Mouse (Mus musculus) heart, adult 9 months (tissue): ENCODE measurements around the gene Phxr2.
"Not testable (repeated sequence)": the region's sequence is repeated elsewhere in the genome, so short reads cannot be mapped to it uniquely, and the experiment has no call there.

Experiments used
- DNase-seq, 2 experiments: peaks; one replicate each; pipeline ENCODE4 v3.0.0; 2022; ENCODE audit warnings: low spot score in 2 of 2

Phxr2 gene

GRCm38 (mm10) chr10:99126225-99126624 lies at the start of gene Phxr2:
Gene Phxr2, minus strand, starts transcription at chr10:99126325.
- DNase-seq: no peak

- no peak for DNase-seq
Measured at GRCm38 (mm10) chr10:99172906-99173507, 46.9 kb upstream of the Phxr2 start.

- peak; percentile 71 to 85 for DNase-seq
Measured at GRCm38 (mm10) chr10:99171961-99172497, 45.9 kb upstream of the Phxr2 start.

- DNase-seq: peak; percentile 81 to 84
Measured at GRCm38 (mm10) chr10:99169765-99170129, 43.6 kb upstream of the Phxr2 start.

GRCm38 (mm10) chr10:99168840-99169764 lies 43.0 kb upstream of the Phxr2 start:
- DNase-seq: peak; percentile 60 to 70

GRCm38 (mm10) chr10:99168404-99168803 lies 42.3 kb upstream of the Phxr2 start:
- no peak for DNase-seq

GRCm38 (mm10) chr10:99166392-99166791 lies 40.3 kb upstream of the Phxr2 start:
- no peak for DNase-seq

GRCm38 (mm10) chr10:99165751-99166282 lies 39.7 kb upstream of the Phxr2 start:
- no peak for DNase-seq

- no peak for DNase-seq
Measured at GRCm38 (mm10) chr10:99164871-99165477, 38.8 kb upstream of the Phxr2 start.

GRCm38 (mm10) chr10:99163002-99163401 lies 36.9 kb upstream of the Phxr2 start:
- no peak for DNase-seq

GRCm38 (mm10) chr10:99161987-99162582 lies 36.0 kb upstream of the Phxr2 start:
- DNase-seq: no peak

GRCm38 (mm10) chr10:99157697-99158096 lies 31.6 kb upstream of the Phxr2 start:
- DNase-seq: not testable (repeated sequence)

- no peak for DNase-seq
Measured at GRCm38 (mm10) chr10:99156808-99157207, 30.7 kb upstream of the Phxr2 start.

- DNase-seq: no peak
Measured at GRCm38 (mm10) chr10:99154635-99155034, 28.5 kb upstream of the Phxr2 start.

GRCm38 (mm10) chr10:99152063-99152462 lies 25.9 kb upstream of the Phxr2 start:
- DNase-seq: no peak

- DNase-seq: no peak
Measured at GRCm38 (mm10) chr10:99151580-99151979, 25.5 kb upstream of the Phxr2 start.

GRCm38 (mm10) chr10:99150016-99150415 lies 23.9 kb upstream of the Phxr2 start:
- no peak for DNase-seq

GRCm38 (mm10) chr10:99146596-99146995 lies 20.5 kb upstream of the Phxr2 start:
- no peak for DNase-seq

- DNase-seq: no peak
Measured at GRCm38 (mm10) chr10:99145611-99146010, 19.5 kb upstream of the Phxr2 start.

- no peak for DNase-seq
Measured at GRCm38 (mm10) chr10:99136337-99136736, 10.2 kb upstream of the Phxr2 start.

GRCm38 (mm10) chr10:99133321-99133875 lies 7.3 kb upstream of the Phxr2 start:
- DNase-seq: no peak
